Mouse (Mus musculus) forebrain, embryonic 14.5 days (tissue): ENCODE data around the gene Vegfa. TPM values are rescaled to one million over a fixed set of nuclear protein-coding genes. Genes with fewer than 3 reads are reported as not detected.

Experiments
- ATAC-seq: fragments of 200-750 bp; cut with Nextera tagmentation; 2 replicates; pipeline ENCODE4 v1.8.0; 2017; ENCODE audit warnings: mild to moderate bottlenecking, moderate library complexity
- DNase-seq: peaks from one replicate; pipeline ENCODE4 v3.0.0-alpha.2; 2015; ENCODE audit warnings: low spot score
- H3K27ac ChIP-seq: fragments of 300-500 bp; sonication (generic); 2 replicates; pipeline ENCODE4 v1.5.1; 2014; ENCODE audit warnings: low read depth, mild to moderate bottlenecking, control low read depth, low read length, moderate library complexity
- H3K27me3 ChIP-seq: fragments of 300-500 bp; sonication (generic); replicated peaks from 2 replicates; pipeline ENCODE4 v1.6.1; 2014; ENCODE audit warnings: low read length, control low read depth, mixed read lengths; ENCODE audit not compliant: control insufficient read depth, insufficient read depth
- H3K36me3 ChIP-seq: fragments of 300-500 bp; sonication (generic); 2 replicates; pipeline ENCODE4 v1.6.1; 2014; ENCODE audit warnings: low read length, control low read depth; ENCODE audit not compliant: control insufficient read depth, insufficient read depth
- H3K4me1 ChIP-seq: fragments of 300-500 bp; sonication (generic); 2 replicates; pipeline ENCODE4 v1.6.1; 2014; ENCODE audit warnings: antibody characterized with exemption, low read length, control low read depth; ENCODE audit not compliant: control insufficient read depth, insufficient read depth
- H3K4me2 ChIP-seq: fragments of 300-500 bp; sonication (generic); 2 replicates; pipeline ENCODE4 v1.6.1; 2014; ENCODE audit warnings: mild to moderate bottlenecking, control low read depth, low read length
- H3K4me3 ChIP-seq: fragments of 300-500 bp; sonication (generic); 2 replicates; pipeline ENCODE4 v1.5.1; 2014; ENCODE audit warnings: low read depth, low read length, control low read depth
- H3K9ac ChIP-seq: fragments of 300-500 bp; sonication (generic); 2 replicates; pipeline ENCODE4 v1.6.1; 2014; ENCODE audit warnings: mild to moderate bottlenecking, low read length, control low read depth, moderate library complexity
- H3K9me3 ChIP-seq: fragments of 300-500 bp; sonication (generic); replicated peaks from 2 replicates; pipeline ENCODE4 v1.6.1; 2016; ENCODE audit warnings: low read length, control low read depth, mixed read lengths; ENCODE audit not compliant: control insufficient read depth
- WGBS: fragments of 180-500 bp; shearing (Covaris S2); extraction: QIAGEN DNeasy Blood & Tissue Kit; methylation state at CpG from one replicate; pipeline ENCODE4 v1.1.7; 2014; 5-methylcytosine and 5-hydroxymethylcytosine counted together
- polyA plus RNA-seq: library from polyadenylated mRNA; unstranded; fragments of >200 nt; fragmentation: Nextera tagmentation; extraction: Ambion mirVana; gene quantifications from 2 replicates; pipeline ENCODE4 v1.2.1, GENCODE M21; 2014

Vegfa gene
- polyA plus RNA-seq, 1 experiment from 2014 or later, result 2.3 TPM

DNA sequence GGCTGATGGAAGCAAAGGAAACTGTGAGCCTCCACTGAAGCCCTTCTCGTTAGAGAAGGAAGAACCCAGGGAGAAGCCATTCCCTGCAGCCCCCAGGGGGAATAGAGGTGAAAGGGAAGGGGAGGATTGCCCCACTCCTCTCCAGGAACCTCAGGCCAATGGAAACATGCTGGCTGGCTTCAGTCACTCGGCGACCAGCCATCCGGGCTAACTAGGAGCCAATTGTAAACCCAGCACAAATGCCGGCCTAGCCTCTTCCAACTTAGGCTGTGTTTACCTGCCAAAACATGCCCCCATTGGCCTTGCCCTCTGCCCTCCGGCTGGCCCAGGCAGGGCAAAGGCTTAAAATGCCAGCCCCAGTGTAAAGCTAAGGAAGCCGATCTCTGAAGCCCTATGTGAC lies 24.1 kb upstream of the Vegfa start:
- Histone ChIP-seq H3K36me3 (no peaks in the 10 kb centered on the region), H3K27me3 (no peaks in the 10 kb centered on the region), H3K4me1 (no peaks in the 10 kb centered on the region), H3K4me3 (no peak overlapping the region), H3K27ac (no peak overlapping the region), H3K9me3 (no peaks in the 10 kb centered on the region), H3K9ac (no peak overlapping the region), H3K4me2 (no peak overlapping the region)
- whole genome bisulfite sequencing, result 58% methylated on average over 7 of the region's 7 CpGs
- no peak for DNase-seq
- ATAC-seq, result no peak

DNA sequence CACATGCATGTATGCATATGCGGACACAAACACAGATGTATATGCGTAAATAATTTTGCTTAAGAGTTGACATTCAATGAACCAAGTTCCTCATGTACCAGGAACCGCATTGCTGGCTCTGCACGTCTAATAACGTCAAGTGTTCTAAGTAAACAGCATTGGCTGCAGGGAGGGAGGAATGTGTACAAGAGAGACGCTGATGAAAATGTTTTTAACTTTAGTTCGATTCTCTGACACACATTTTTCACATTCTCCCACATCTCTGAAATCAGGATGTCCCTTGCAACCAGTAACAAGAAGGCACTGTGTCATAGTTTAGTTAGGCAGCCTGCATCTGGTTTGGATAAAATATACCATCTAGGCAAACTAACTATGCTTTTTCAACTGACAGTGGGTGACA lies 23.6 kb upstream of the Vegfa start:
- DNase-seq (no peak), ATAC-seq (no peak)
- H3K4me2 ChIP-seq, result no peak overlapping the region
- no peaks in the 10 kb centered on the region for H3K4me1 ChIP-seq
- no peaks in the 10 kb centered on the region for H3K27me3 ChIP-seq
- WGBS, result 89% methylated on average over 7 of the region's 7 CpGs
- no peak overlapping the region for H3K9ac ChIP-seq
- H3K36me3 ChIP-seq, result no peaks in the 10 kb centered on the region
- no peak overlapping the region for H3K4me3 ChIP-seq
- no peaks in the 10 kb centered on the region for H3K9me3 ChIP-seq
- no peak overlapping the region for H3K27ac ChIP-seq

DNA sequence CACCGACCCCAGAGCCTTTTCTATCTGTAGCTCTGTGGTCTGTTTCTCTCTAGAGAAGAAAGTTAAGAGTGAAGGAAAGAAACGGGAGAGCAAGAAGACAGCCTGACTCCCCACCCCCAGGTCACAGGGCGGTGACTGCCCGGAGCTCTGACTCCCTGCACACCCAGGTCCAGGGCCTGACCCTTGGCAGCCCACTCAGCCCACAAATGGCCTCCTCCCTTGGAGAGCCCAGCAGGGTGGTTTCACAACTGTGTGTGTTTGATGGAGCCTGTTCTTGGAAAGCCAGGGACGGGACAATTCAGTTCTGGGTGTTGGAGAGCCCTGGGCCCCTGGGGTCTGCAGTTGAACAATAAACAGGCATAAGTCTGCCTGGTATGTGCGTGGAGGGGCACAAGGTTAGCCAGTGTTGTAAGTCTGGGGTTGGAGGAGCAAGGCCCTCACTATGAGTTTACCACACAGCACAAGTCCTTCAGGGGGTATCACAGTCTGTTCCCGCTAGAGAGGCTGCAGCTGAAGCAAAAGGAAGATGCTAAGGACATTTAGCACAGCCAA lies 21.2 kb upstream of the Vegfa start:
- WGBS, result 78% methylated on average over 7 of the region's 7 CpGs
- H3K9me3 ChIP-seq, result no peaks in the 10 kb centered on the region
- H3K36me3 ChIP-seq, result no peaks in the 10 kb centered on the region
- no peaks in the 10 kb centered on the region for H3K4me1 ChIP-seq
- H3K4me3 ChIP-seq, result no peak overlapping the region
- H3K4me2 ChIP-seq, result no peak overlapping the region
- no peak for DNase-seq
- no peak overlapping the region for H3K9ac ChIP-seq
- ATAC-seq, result no peak
- H3K27ac ChIP-seq, result no peak overlapping the region
- H3K27me3 ChIP-seq, result no peaks in the 10 kb centered on the region

DNA sequence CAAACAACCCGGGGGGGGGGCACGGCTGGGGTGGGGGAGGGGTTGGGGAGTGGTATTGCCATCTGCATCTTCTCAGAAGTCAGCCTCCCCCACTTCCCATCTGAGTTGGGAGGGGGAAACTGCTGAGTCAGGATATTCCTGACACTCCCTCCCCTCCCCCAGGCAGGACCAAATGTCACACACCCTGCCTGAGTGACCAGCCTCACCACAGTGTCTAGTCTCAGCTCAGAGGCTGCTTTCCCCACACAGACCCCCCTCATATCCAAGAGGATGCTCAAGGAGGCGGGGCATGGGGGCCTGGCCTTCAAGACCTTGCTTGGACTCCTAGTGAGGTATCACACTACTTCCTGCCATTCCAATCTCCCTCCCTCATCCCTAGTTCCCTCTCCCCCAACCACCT lies 20.0 kb upstream of the Vegfa start:
- DNase-seq (no peak), ATAC-seq (no peak)
- H3K4me3 ChIP-seq, result no peak overlapping the region
- no peak overlapping the region for H3K9ac ChIP-seq
- H3K27me3 ChIP-seq, result no peaks in the 10 kb centered on the region
- H3K27ac ChIP-seq, result no peak overlapping the region
- no peak overlapping the region for H3K4me2 ChIP-seq
- 31% methylated on average over 3 of the region's 3 CpGs for WGBS
- no peaks in the 10 kb centered on the region; the same call in 1 of the 2 replicates for H3K9me3 ChIP-seq
- no peaks in the 10 kb centered on the region for H3K36me3 ChIP-seq
- H3K4me1 ChIP-seq, result no peaks in the 10 kb centered on the region

DNA sequence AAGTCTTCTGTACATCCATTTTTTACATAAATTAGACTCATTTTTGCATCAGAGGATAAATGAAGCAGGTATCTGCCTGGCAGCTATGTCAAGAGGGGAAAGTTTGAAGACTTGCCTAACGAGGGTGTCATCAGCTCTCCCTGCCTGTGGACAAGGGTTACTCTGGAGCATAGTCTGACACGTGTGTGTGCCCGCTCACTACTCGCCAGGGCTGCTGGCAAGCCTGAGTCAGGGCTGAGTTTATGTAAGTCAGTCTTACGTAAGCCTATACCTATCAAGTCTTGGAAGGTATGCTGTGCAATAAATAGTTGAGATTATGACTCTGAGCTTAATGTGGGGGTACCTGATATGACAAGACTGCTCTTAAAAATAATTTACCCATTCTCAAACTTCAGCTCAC lies 19.2 kb upstream of the Vegfa start:
- DNase-seq, result no peak
- no peaks in the 10 kb centered on the region for H3K27me3 ChIP-seq
- no peaks in the 10 kb centered on the region for H3K4me1 ChIP-seq
- no peaks in the 10 kb centered on the region; the same call in 1 of the 2 replicates for H3K9me3 ChIP-seq
- H3K36me3 ChIP-seq, result no peaks in the 10 kb centered on the region
- H3K4me3 ChIP-seq, result no peak overlapping the region
- ATAC-seq, result no peak
- H3K27ac ChIP-seq, result no peak overlapping the region
- no peak overlapping the region for H3K4me2 ChIP-seq
- H3K9ac ChIP-seq, result no peak overlapping the region
- WGBS, result 80% methylated on average over 5 of the region's 5 CpGs

DNA sequence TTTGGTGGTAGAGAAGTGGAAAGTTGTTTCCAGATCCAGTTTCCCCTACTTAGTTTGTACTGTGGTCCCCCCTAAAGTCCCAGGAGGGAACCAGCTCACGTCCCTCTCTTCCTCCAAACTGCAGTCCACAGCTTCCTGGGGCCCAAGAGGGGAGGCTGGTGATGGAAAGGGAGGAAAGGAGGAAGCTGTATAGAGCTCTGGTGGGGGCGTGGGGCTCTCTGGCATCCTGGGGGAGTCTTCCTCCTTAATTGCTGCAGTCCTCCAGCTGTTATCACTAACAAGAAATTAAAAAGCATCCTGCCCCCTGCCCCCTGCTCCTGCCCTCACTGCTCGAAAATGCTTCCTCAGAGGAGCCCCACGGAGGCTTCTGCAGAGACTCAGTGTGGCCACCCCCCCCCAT lies 17.4 kb upstream of the Vegfa start:
- Histone ChIP-seq H3K27me3 (no peaks in the 10 kb centered on the region), H3K4me2 (no peak overlapping the region), H3K9me3 (no peaks in the 10 kb centered on the region; the same call in 1 of the 2 replicates), H3K36me3 (no peaks in the 10 kb centered on the region), H3K4me1 (no peaks in the 10 kb centered on the region), H3K27ac (no peak overlapping the region), H3K4me3 (no peak overlapping the region), H3K9ac (no peak overlapping the region)
- DNase-seq (no peak), ATAC-seq (no peak)
- 60% methylated on average over 4 of the region's 4 CpGs for WGBS

DNA sequence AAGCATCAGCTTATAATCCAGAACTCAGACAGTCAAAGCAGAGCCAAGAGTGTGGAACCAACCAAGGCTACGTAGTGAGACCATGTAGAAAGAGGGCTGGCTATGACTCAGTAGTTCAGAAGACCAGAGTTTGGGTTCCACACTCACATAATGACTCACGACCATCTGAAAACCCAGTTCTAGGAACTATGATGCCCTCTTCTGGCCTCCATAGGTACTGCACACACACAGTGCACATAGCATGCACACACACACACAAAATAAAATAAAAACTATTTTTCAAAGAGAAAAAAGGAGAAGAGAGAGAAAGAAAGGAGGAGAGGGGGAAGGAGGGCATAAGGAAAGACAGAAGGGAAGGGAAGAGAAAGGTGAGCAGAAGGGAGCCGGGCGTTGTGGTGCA lies 16.0 kb upstream of the Vegfa start:
- H3K9me3 ChIP-seq, result no peaks in the 10 kb centered on the region; the same call in 1 of the 2 replicates
- H3K4me2 ChIP-seq, result no peak overlapping the region
- H3K4me1 ChIP-seq, result no peaks in the 10 kb centered on the region
- no peak overlapping the region for H3K9ac ChIP-seq
- no peak for ATAC-seq
- no peaks in the 10 kb centered on the region for H3K27me3 ChIP-seq
- H3K4me3 ChIP-seq, result no peak overlapping the region
- DNase-seq, result no peak
- no peaks in the 10 kb centered on the region for H3K36me3 ChIP-seq
- H3K27ac ChIP-seq, result no peak overlapping the region
- WGBS, result 95% methylated on average over 4 of the region's 4 CpGs

DNA sequence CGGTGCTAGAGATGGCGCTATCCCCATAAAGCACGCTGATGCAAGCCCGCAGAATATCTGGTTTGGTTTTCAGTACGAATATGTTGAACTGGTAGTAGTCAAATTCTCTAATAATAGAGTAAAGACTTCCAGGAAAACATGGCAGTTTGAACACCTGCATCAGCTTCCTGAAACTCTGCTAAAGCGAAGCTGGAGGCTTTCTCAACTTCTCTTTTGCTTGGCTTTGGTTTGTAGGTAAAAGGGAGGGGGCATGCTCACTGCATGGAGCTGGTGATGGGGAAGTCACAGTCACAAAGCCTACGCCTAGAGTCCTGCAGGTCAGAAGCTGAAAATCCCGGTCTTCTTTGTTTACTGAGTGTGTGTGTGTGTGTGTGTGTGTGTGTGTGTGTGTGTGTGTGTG lies 13.6 kb upstream of the Vegfa start:
- Histone ChIP-seq H3K27ac (no peak overlapping the region), H3K4me1 (no peaks in the 10 kb centered on the region), H3K36me3 (no peaks in the 10 kb centered on the region), H3K9ac (no peak overlapping the region), H3K27me3 (no peaks in the 10 kb centered on the region), H3K4me3 (no peak overlapping the region), H3K9me3 (no peaks in the 10 kb centered on the region; the same call in 1 of the 2 replicates), H3K4me2 (no peak overlapping the region)
- WGBS, result 84% methylated on average over 8 of the region's 8 CpGs
- ATAC-seq (no peak), DNase-seq (no peak)

DNA sequence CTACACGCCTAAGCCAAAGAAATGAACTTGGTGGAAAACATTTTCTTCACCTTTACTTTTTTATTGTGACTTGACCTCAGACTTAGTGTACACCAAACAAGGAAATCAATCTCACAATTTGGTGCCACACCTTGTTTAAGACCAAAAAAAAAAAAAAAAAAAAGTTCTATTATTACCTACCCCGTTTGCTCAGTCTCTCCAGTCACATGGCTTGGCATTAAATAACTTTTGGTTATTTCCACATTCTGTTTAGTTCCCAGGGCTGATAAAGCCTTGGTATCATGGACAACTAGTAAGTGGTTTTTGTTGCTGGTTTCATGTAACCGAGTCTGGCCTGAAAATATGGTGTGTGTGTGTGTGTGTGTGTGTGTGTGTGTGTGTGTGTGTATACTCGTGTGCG lies 12.8 kb upstream of the Vegfa start:
- H3K4me2 ChIP-seq, result no peak overlapping the region
- no peaks in the 10 kb centered on the region for H3K27me3 ChIP-seq
- H3K4me1 ChIP-seq, result no peaks in the 10 kb centered on the region
- no peak overlapping the region for H3K27ac ChIP-seq
- H3K36me3 ChIP-seq, result no peaks in the 10 kb centered on the region
- no peak overlapping the region for H3K9ac ChIP-seq
- no peak for DNase-seq
- H3K4me3 ChIP-seq, result no peak overlapping the region
- 89% methylated on average over 5 of the region's 5 CpGs for WGBS
- H3K9me3 ChIP-seq, result no peaks in the 10 kb centered on the region; the same call in 1 of the 2 replicates
- no peak for ATAC-seq
